Mouse (Mus musculus) left cerebral cortex, adult 2 months (tissue): Measurements from ENCODE around the gene Atg9a. TPM values are rescaled to one million over a fixed set of nuclear protein-coding genes. Genes with fewer than 3 reads are reported as not detected.

ENCODE experiments used
- DNase-seq, 2 experiments: peaks; one replicate each; pipeline ENCODE4 v3.0.0; 2021 to 2022; ENCODE audit warnings: low spot score in 2 of 2, mixed read lengths in 1 of 2; ENCODE audit errors: extremely low spot score in 1 of 2
- H3K27ac ChIP-seq: fragments of 200-600 bp; 2 replicates; pipeline ENCODE4 v1.8.1; 2022
- H3K4me3 ChIP-seq: fragments of 200-600 bp; 2 replicates; pipeline ENCODE4 v1.8.1; 2022
- CTCF ChIP-seq: fragments of 200-600 bp; IDR thresholded peaks from 2 replicates; pipeline ENCODE4 v1.8.1; 2022; ENCODE audit warnings: antibody characterized with exemption, mild to moderate bottlenecking, moderate library complexity
- intact Hi-C: fragments of 180-260 bp; cut with DNase I; formaldehyde crosslinking; loops from one replicate; pipeline ENCODE4 v1.15.1; 2025
- total RNA-seq, 2 experiments: library from RNA; stranded (reverse); gene quantifications; 2 replicates each; pipeline ENCODE4 v1.2.3; 2021

Atg9a gene
- total RNA-seq, 2 experiments from 2014 or later = 131 to 132 TPM

- TF ChIP-seq CTCF = no peak
- no peak overlapping the region for H3K27ac ChIP-seq
- no peak for DNase-seq
- intact Hi-C loops = no loop called here
- H3K4me3 ChIP-seq = no peak overlapping the region
Observed at GRCm38 (mm10) chr1:75213096-75213495, 21.1 kb upstream of the Atg9a start.

DNA sequence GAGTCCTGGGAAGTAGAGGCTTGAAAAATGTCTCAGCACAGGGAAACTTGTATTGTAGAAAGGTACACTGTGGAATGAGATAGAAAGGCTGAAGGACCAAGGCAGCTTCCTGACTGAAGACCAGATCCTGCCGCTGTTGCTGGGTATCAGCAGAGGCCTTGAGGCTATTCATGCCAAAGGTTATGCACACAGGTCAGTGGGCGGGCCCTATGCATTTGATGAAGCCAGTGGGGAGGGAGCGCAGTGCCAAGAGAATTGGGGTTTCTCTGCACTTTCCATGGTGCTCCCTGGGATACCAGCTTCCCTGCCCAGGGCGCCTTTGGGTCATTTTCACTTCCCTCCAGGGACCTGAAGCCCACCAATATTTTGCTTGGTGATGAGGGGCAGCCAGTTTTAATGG is 20.5 kb upstream of the Atg9a start:
- no peak for DNase-seq
- no peak overlapping the region for H3K4me3 ChIP-seq
- intact Hi-C loops = no loop called here
- no peak for TF ChIP-seq CTCF
- H3K27ac ChIP-seq = no peak overlapping the region

- peak overlapping the region; percentile 95 for H3K4me3 ChIP-seq
- intact Hi-C loops = no loop called here
- no peak for DNase-seq
- no peak for TF ChIP-seq CTCF
- H3K27ac ChIP-seq = peak overlapping the region; percentile 88
Observed at GRCm38 (mm10) chr1:75211141-75211708, 19.2 kb upstream of the Atg9a start.

DNA sequence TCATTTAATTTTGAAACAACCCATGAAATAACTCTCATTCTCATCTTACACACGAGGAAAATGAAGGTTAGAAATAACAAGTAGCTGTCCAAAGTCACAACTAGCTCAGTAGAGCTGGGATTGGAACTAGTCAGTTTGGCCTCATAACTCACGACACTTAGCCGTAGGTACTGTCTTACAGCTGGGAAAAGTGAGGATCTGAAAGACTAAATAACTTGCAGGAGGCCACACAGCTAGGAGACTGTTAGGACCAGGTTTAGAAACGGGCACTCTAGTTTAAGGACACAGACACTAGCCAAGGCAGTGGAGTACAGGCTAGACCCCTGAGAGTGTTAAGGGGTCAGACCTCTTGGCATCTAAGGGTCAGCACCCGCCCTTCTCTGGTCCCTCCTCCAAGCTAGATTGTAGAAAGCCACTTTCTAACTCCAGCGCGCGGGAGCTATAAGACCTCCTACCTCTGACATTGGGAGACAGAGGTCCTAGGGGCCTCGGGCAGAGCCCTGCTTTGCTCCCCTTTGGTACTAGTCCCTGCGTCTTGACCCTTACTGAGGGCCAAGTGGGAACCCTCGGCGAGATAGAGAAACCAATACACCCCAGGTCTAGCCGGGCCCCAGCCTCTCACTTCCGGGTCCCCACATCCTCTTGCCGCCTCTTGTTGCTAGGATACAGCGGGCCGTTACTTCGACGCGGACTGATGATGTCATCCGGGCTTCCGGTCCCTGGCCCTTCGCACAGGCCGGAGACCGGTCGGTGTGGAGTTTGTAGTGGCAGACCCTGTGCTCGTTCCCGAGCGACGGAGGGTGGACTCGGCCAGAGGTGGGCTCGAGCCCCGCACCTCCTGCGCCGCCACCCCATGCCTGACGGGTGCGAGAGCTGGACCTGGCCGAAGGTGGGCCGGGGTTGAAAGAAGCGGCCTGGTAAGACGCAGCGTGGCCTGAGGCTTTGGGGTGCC is 18.4 kb upstream of the Atg9a start, which contains the start of the genes Glb1l and Stk16:
TSS of gene Glb1l (minus strand) at position 678 of the 952 bp plus-strand sequence.
TSS of gene Stk16 (plus strand) at position 703 of the 952 bp plus-strand sequence.
- intact Hi-C loops = no loop called here
- Histone ChIP-seq H3K4me3 (peak within 1 kb of the TSS; percentile 95), H3K27ac (peak within 1 kb of the TSS; percentile 88)
- TF ChIP-seq CTCF = no peak
- DNase-seq = peak; percentile 95 to 96

- Histone ChIP-seq H3K27ac (no peak overlapping the region), H3K4me3 (peak overlapping the region; percentile 33)
- intact Hi-C loops = no loop called here
- no peak for DNase-seq
- no peak; the same call in 1 of the 2 replicates for TF ChIP-seq CTCF
Observed at GRCm38 (mm10) chr1:75208967-75209678, 17.1 kb upstream of the Atg9a start.

- no peak for DNase-seq
- no peak overlapping the region for H3K27ac ChIP-seq
- no peak overlapping the region for H3K4me3 ChIP-seq
- no peak for TF ChIP-seq CTCF
- intact Hi-C loops = no loop called here
Observed at GRCm38 (mm10) chr1:75201236-75201635, 9.2 kb upstream of the Atg9a start.

DNA sequence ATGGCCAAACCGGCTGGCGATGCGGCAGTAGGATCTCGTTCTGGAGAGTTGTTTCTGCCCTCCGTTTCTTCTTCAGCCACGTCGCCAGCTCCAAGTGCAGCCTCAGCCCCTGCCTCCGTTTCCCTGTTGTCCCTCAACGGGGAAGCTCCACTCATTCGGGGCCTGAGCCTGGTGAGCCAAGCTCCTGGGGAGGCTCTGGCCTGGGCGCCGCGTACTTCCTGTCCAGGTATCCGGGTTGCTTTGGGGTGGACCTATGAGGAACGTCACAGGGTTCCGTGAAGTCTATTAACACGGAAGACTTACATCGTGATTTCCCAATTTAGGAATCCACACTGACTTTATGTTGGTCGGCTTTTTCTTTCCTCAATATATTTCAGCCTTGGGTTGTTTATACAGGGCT is 456 bp upstream of the Atg9a start:
- intact Hi-C loops = no loop called here
- no peak for TF ChIP-seq CTCF

DNA sequence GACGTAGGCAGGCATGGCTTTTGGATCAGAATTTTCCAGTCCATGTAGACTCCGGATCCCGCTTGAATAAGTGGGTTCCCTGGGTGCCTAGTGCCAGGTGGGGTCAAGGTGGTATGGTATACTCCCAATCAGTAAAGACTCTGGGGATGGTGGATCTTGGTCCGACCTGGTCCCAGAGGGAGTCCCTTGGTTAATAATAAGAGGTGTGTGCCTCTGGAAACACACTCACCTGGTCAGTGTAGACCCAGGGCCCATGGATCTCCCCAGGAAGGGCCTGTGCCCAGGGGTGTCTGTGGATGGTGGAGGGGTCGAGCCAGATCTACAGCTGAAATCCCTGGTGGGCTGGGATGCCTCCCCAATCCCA is 756 bp downstream of the Atg9a start:
- Histone ChIP-seq H3K4me3 (peak overlapping the region; percentile 60), H3K27ac (peak overlapping the region; percentile 96)
- no peak for TF ChIP-seq CTCF
- DNase-seq = no peak
- intact Hi-C loops = no loop called here

More for the DNA sequence above, 456 bp upstream of the Atg9a start:
- Histone ChIP-seq H3K27ac (peak overlapping the region; percentile 89), H3K4me3 (peak overlapping the region; percentile 60)
- DNase-seq = no peak

- Histone ChIP-seq H3K4me3 (peak overlapping the region; percentile 60), H3K27ac (no peak overlapping the region)
- DNase-seq = no peak
- intact Hi-C loops = no loop called here
- TF ChIP-seq CTCF = no peak
Observed at GRCm38 (mm10) chr1:75190577-75190976, 1.4 kb downstream of the Atg9a start.

- Histone ChIP-seq H3K4me3 (no peak overlapping the region), H3K27ac (no peak overlapping the region)
- intact Hi-C loops = no loop called here
- DNase-seq = no peak
- TF ChIP-seq CTCF = no peak
Observed at GRCm38 (mm10) chr1:75187914-75188483, 4.0 kb downstream of the Atg9a start.

DNA sequence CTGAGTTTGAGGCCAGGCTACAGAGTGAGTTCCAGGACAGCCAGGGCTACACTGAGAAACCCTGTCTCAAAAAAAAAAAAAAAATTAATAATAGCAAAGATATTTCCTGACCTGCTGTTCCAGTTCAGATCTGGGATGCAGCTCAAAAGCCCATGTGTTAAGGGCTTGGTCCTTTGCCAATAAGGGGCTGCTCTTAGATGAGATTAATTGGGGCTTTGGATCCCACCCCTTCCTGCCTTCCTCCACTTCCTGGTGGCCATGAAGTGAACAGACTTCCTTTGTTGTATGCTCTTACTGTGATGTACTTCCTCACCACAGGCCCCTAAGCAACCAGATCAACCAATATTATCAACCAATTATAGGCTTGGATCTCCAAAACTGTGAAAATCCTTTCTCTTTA is 4.9 kb downstream of the Atg9a start:
- no peak for TF ChIP-seq CTCF
- DNase-seq = no peak
- intact Hi-C loops = no loop called here
- Histone ChIP-seq H3K27ac (no peak overlapping the region), H3K4me3 (no peak overlapping the region)
